Mouse (Mus musculus): Measurements from ENCODE around the gene Dcx. TPM values are rescaled to one million over a fixed set of nuclear protein-coding genes. Genes with fewer than 3 reads are reported as not detected.
A peak's percentile ranks its signal among the peaks of the same experiment; 100 is the strongest.

The Dcx gene
- total RNA-seq, 2 experiments from 2014 or later = 3.0 to 3.2 TPM

DNA sequence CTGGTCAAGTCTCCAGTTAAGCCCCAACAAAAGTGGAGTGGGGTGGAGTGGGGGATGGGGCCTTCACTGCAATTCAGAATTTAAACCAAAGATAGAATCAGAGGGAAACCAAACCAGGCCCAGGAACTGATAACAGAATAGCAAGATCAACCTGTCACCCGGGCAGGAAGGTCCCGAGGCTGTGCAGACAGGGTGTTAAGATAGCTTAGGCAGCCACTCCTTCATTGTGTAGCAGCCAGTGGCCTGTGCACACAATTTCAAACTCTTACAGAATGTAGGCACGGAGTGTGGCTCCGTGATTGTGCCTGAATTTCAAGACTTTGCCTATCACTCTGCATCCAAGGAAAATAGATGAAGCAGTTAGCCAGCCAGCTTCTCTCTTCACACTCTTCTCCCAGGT lies 106.6 kb downstream of the Dcx start:
- DNase-seq = peak; percentile 3

DNA sequence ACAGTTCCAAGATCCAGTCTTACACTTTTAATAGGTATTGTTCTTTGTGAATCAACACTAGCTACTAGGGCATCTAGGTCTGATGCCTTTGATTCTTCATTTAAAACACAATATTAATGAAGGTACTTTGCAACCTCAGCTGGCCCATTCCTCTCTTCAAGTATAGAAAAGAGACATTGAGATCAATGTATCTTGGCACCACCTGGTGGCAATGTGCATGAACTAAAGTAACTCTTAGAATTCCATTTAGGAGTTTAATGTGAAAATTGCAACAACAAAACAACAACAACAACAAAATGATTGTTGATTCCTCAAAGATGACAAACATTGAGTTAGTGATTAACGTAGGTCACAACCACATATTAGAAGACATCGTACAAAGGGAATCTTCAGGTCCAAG lies 114.2 kb downstream of the Dcx start:
- no peak for DNase-seq

- DNase-seq = no peak
Measured at GRCm38 (mm10) chrX:143815948-143816347, 117.2 kb downstream of the Dcx start.

Small RNA genes lying within 50 kb of the gene (microRNA-seq; reads per million reads assigned to microRNA genes)
- 0 reads per million in 2 experiments for gene Gm47298

Other genes with a start within 250 kb of the Dcx start
- gene Capn6, start 105.9 kb downstream of the Dcx start, total RNA-seq (2021) = 100 to 1,000 TPM; 103 to 104 TPM
- under 1 TPM; 0.28 to 0.61 TPM for gene A730046J19Rik, start 220.4 kb upstream of the Dcx start, total RNA-seq (2021)

Measured in gastrocnemius, postnatal 10 days (tissue).